Mouse (Mus musculus) midbrain, embryonic 11.5 days (tissue): ENCODE measurements around the gene Trabd2b. TPM values are rescaled to one million over a fixed set of nuclear protein-coding genes. Genes with fewer than 3 reads are reported as not detected.
A peak's percentile ranks its signal among the peaks of the same experiment; 100 is the strongest.

ENCODE experiments used
- ATAC-seq: fragments of 200-750 bp; cut with Nextera tagmentation; 2 replicates; pipeline ENCODE4 v1.8.0; 2017; ENCODE audit warnings: moderate TSS enrichment, moderate library complexity; ENCODE audit not compliant: low FRiP score
- DNase-seq: peaks from one replicate; pipeline ENCODE4 v3.0.0; 2015; ENCODE audit warnings: low spot score; ENCODE audit errors: missing footprints
- H3K27ac ChIP-seq: fragments of 300-500 bp; sonication (generic); 2 replicates; pipeline ENCODE4 v1.5.1; 2014; ENCODE audit warnings: low read depth, low read length
- H3K27me3 ChIP-seq: fragments of 300-500 bp; sonication (generic); 2 replicates; pipeline ENCODE4 v1.6.1; 2014; ENCODE audit warnings: mild to moderate bottlenecking, low read length, moderate library complexity, mixed read lengths; ENCODE audit not compliant: control insufficient read depth, insufficient read depth
- H3K36me3 ChIP-seq: fragments of 300-500 bp; sonication (generic); 2 replicates; pipeline ENCODE4 v1.6.1; 2014; ENCODE audit warnings: mild to moderate bottlenecking, low read length, moderate library complexity, mixed read lengths; ENCODE audit not compliant: control insufficient read depth, insufficient read depth
- H3K4me1 ChIP-seq: fragments of 300-500 bp; sonication (generic); 2 replicates; pipeline ENCODE4 v1.6.1; 2014; ENCODE audit warnings: low read length; ENCODE audit not compliant: control insufficient read depth, insufficient read depth
- H3K4me2 ChIP-seq: fragments of 300-500 bp; sonication (generic); 2 replicates; pipeline ENCODE4 v1.6.1; 2014; ENCODE audit warnings: mild to moderate bottlenecking, moderate library complexity
- H3K4me3 ChIP-seq: fragments of 300-500 bp; sonication (generic); 2 replicates; pipeline ENCODE4 v1.5.1; 2014; ENCODE audit warnings: low read depth, low read length
- H3K9ac ChIP-seq: fragments of 300-500 bp; sonication (generic); 2 replicates; pipeline ENCODE4 v1.6.1; 2014; ENCODE audit warnings: low read length
- H3K9me3 ChIP-seq: fragments of 300-500 bp; sonication (generic); 2 replicates; pipeline ENCODE4 v1.6.1; 2016; ENCODE audit warnings: low read length; ENCODE audit not compliant: control insufficient read depth
- WGBS: fragments of 180-500 bp; shearing (Covaris S2); extraction: QIAGEN DNeasy Blood & Tissue Kit; methylation state at CpG from one replicate; pipeline ENCODE4 v1.1.7; 2014; 5-methylcytosine and 5-hydroxymethylcytosine counted together
- polyA plus RNA-seq: library from polyadenylated mRNA; unstranded; fragments of >200 nt; fragmentation: Nextera tagmentation; extraction: Ambion mirVana; gene quantifications from 2 replicates; pipeline ENCODE4 v1.2.1, GENCODE M21; 2014

Gene Trabd2b
- polyA plus RNA-seq, 1 experiment from 2014 or later = 2.2 TPM

GRCm38 (mm10) chr4:114564131-114564695, 157.7 kb downstream of the Trabd2b start:
- Histone ChIP-seq H3K9ac (no peak overlapping the region), H3K4me1 (no peaks in the 10 kb centered on the region), H3K36me3 (no peaks in the 10 kb centered on the region), H3K27ac (no peak overlapping the region), H3K4me2 (no peak overlapping the region), H3K4me3 (no peak overlapping the region), H3K9me3 (no peaks in the 10 kb centered on the region), H3K27me3 (no peaks in the 10 kb centered on the region)
- ATAC-seq (no peak), DNase-seq (no peak)
- WGBS = 70% methylated on average over 5 of the region's 5 CpGs

- WGBS = 77% methylated on average over 6 of the region's 6 CpGs
- Histone ChIP-seq H3K27ac (no peak overlapping the region), H3K36me3 (no peaks in the 10 kb centered on the region), H3K27me3 (no peaks in the 10 kb centered on the region), H3K4me1 (no peaks in the 10 kb centered on the region), H3K9ac (no peak overlapping the region), H3K4me3 (no peak overlapping the region), H3K9me3 (no peaks in the 10 kb centered on the region), H3K4me2 (no peak overlapping the region)
- DNase-seq = no peak
- ATAC-seq = no peak
Measured at GRCm38 (mm10) chr4:114567594-114567993, 161.1 kb downstream of the Trabd2b start.

GRCm38 (mm10) chr4:114568081-114568605, 161.6 kb downstream of the Trabd2b start:
- 56% methylated on average over 1 of the region's 1 CpGs for WGBS
- no peak overlapping the region for H3K4me3 ChIP-seq
- H3K4me2 ChIP-seq = no peak overlapping the region
- no peaks in the 10 kb centered on the region for H3K27me3 ChIP-seq
- no peaks in the 10 kb centered on the region for H3K9me3 ChIP-seq
- ATAC-seq (0 out of 2 replicates have a peak, but pooled peaks have one; percentile 40), DNase-seq (no peak)
- H3K4me1 ChIP-seq = no peaks in the 10 kb centered on the region
- H3K9ac ChIP-seq = no peak overlapping the region
- H3K36me3 ChIP-seq = no peaks in the 10 kb centered on the region
- no peak overlapping the region for H3K27ac ChIP-seq

GRCm38 (mm10) chr4:114578153-114578950, 171.8 kb downstream of the Trabd2b start:
- Histone ChIP-seq H3K36me3 (no peaks in the 10 kb centered on the region), H3K27ac (no peak overlapping the region), H3K9ac (no peak overlapping the region), H3K4me3 (no peak overlapping the region), H3K9me3 (no peaks in the 10 kb centered on the region), H3K4me2 (no peak overlapping the region), H3K4me1 (no peaks in the 10 kb centered on the region), H3K27me3 (no peaks in the 10 kb centered on the region)
- WGBS = 60% methylated on average over 12 of the region's 12 CpGs
- no peak for DNase-seq
- ATAC-seq = 0 out of 2 replicates have a peak, but pooled peaks have one; percentile 39

- H3K27ac ChIP-seq = no peak overlapping the region
- DNase-seq = peak; percentile 39
- H3K9ac ChIP-seq = no peak overlapping the region
- ATAC-seq = no peak
- no peaks in the 10 kb centered on the region for H3K4me1 ChIP-seq
- H3K4me2 ChIP-seq = no peak overlapping the region
- H3K36me3 ChIP-seq = no peaks in the 10 kb centered on the region
- H3K4me3 ChIP-seq = no peak overlapping the region
- H3K27me3 ChIP-seq = no peaks in the 10 kb centered on the region
- no peaks in the 10 kb centered on the region for H3K9me3 ChIP-seq
- 92% methylated on average over 2 of the region's 2 CpGs for WGBS
Measured at GRCm38 (mm10) chr4:114583546-114584144, 177.1 kb downstream of the Trabd2b start.

- Histone ChIP-seq H3K4me1 (no peaks in the 10 kb centered on the region), H3K36me3 (no peaks in the 10 kb centered on the region), H3K9me3 (no peaks in the 10 kb centered on the region), H3K9ac (no peak overlapping the region), H3K27me3 (no peaks in the 10 kb centered on the region), H3K4me3 (no peak overlapping the region), H3K4me2 (no peak overlapping the region), H3K27ac (no peak overlapping the region)
- ATAC-seq (no peak), DNase-seq (peak; percentile 76)
- WGBS = 88% methylated on average over 1 of the region's 1 CpGs
Measured at GRCm38 (mm10) chr4:114584686-114585085, 178.2 kb downstream of the Trabd2b start.

- H3K27me3 ChIP-seq = no peaks in the 10 kb centered on the region
- WGBS = 82% methylated on average over 13 of the region's 13 CpGs
- H3K4me3 ChIP-seq = no peak overlapping the region
- H3K9ac ChIP-seq = no peak overlapping the region
- ATAC-seq (no peak), DNase-seq (peak; percentile 51)
- no peak overlapping the region for H3K4me2 ChIP-seq
- H3K9me3 ChIP-seq = no peaks in the 10 kb centered on the region
- H3K27ac ChIP-seq = no peak overlapping the region
- no peaks in the 10 kb centered on the region for H3K4me1 ChIP-seq
- no peaks in the 10 kb centered on the region for H3K36me3 ChIP-seq
Measured at GRCm38 (mm10) chr4:114593554-114594215, 187.2 kb downstream of the Trabd2b start.

- Histone ChIP-seq H3K9ac (no peak overlapping the region), H3K27me3 (no peaks in the 10 kb centered on the region), H3K4me3 (no peak overlapping the region), H3K9me3 (no peaks in the 10 kb centered on the region), H3K4me2 (no peak overlapping the region), H3K27ac (no peak overlapping the region), H3K36me3 (no peaks in the 10 kb centered on the region), H3K4me1 (no peaks in the 10 kb centered on the region)
- DNase-seq (no peak), ATAC-seq (no peak)
- 26% methylated on average over 2 of the region's 2 CpGs for WGBS
Measured at GRCm38 (mm10) chr4:114595188-114595701, 188.7 kb downstream of the Trabd2b start.
